ENCODE assay signal across 19 mouse cellular contexts in genomic region chr7:127611561-127611960, GRCm38 (mm10). TPM values are rescaled to one million over a fixed set of nuclear protein-coding genes. Genes with fewer than 3 reads are reported as not detected.
DNase-seq lines count a peak whose midpoint lies in the region; ATAC-seq lines count a peak whose summit lies in the region.
"Had no signal": no experiment of that assay in that cellular context is flagged by ENCODE, and none has a peak within 500 bp of the region (broad histone marks: within the 10 kb centered on the region; RNA-seq: fewer than 3 reads in every experiment).

No protein-coding gene starts in this region.

- 97% methylated on average over 26 of the region's 26 CpGs for WGBS in heart, embryonic 12.5 days
- WGBS in midbrain, embryonic 11.5 days, result 97% methylated on average over 26 of the region's 26 CpGs
- 96% methylated on average over 26 of the region's 26 CpGs for WGBS in midbrain, embryonic 13.5 days
- 96% methylated on average over 26 of the region's 26 CpGs for WGBS in embryonic facial prominence, embryonic 10.5 days

- peaks cover 67% of the 10 kb centered on the region for H3K36me3 ChIP-seq in heart, embryonic 12.5 days
- peaks cover 35% of the 10 kb centered on the region for H3K36me3 ChIP-seq in midbrain, embryonic 11.5 days (ENCODE audit: control insufficient read depth, insufficient read depth, low read length)
- H3K36me3 ChIP-seq in midbrain, embryonic 13.5 days, result peaks cover 66% of the 10 kb centered on the region
- H3K36me3 ChIP-seq in embryonic facial prominence, embryonic 10.5 days (replicated peaks), result peaks cover 72% of the 10 kb centered on the region

- H3K4me3 ChIP-seq in heart, embryonic 12.5 days, result no peak overlapping the region
- no peak overlapping the region for H3K4me3 ChIP-seq in midbrain, embryonic 11.5 days (ENCODE audit: low read depth, low read length)
- H3K4me3 ChIP-seq in midbrain, embryonic 13.5 days (replicated peaks), result no peak overlapping the region
- H3K4me3 ChIP-seq in embryonic facial prominence, embryonic 10.5 days, result 0 out of 2 replicates have a peak overlapping the region, but pooled peaks have one; percentile 1
- H3K4me3 ChIP-seq: heart, embryonic 10.5 days; heart, embryonic 15.5 days; hindbrain, embryonic 15.5 days had no signal

- peak; percentile 90 for DNase-seq in heart, adult 11 months
- peak; percentile 77 for DNase-seq in midbrain, embryonic 11.5 days (ENCODE audit: low spot score, missing footprints)
- no peak for DNase-seq in embryonic facial prominence, embryonic 10.5 days (ENCODE audit: low spot score)
- no peak for DNase-seq in frontal cortex, postnatal 10 days (ENCODE audit: low spot score in 2 of 2)
- DNase-seq: adrenal gland, postnatal 14 days; cerebellum, adult 11-12 months; cerebellum, adult 9-10 months; gastrocnemius, postnatal 25 days; heart, adult 18-20 months; heart, postnatal 14 days; kidney, adult 11 months had no signal

- H3K9ac ChIP-seq in heart, embryonic 12.5 days, result no peak overlapping the region
- no peak overlapping the region for H3K9ac ChIP-seq in midbrain, embryonic 11.5 days (ENCODE audit: low read length)
- H3K9ac ChIP-seq in midbrain, embryonic 13.5 days (replicated peaks), result no peak overlapping the region
- H3K9ac ChIP-seq: heart, embryonic 15.5 days; hindbrain, embryonic 15.5 days had no signal

- no peak overlapping the region for H3K27ac ChIP-seq in heart, embryonic 12.5 days (ENCODE audit: poor library complexity, severe bottlenecking)
- H3K27ac ChIP-seq in midbrain, embryonic 11.5 days (ENCODE audit: low read depth, low read length), result no peak overlapping the region
- no peak overlapping the region for H3K27ac ChIP-seq in midbrain, embryonic 13.5 days
- H3K27ac ChIP-seq in embryonic facial prominence, embryonic 10.5 days (replicated peaks), result no peak overlapping the region
- H3K27ac ChIP-seq: heart, embryonic 10.5 days; heart, embryonic 15.5 days; hindbrain, embryonic 15.5 days had no signal

- ATAC-seq in heart, embryonic 12.5 days (ENCODE audit: insufficient number of reproducible peaks, low FRiP score), result no peak
- ATAC-seq in midbrain, embryonic 11.5 days (ENCODE audit: low FRiP score), result no peak
- no peak for ATAC-seq in midbrain, embryonic 13.5 days
- ATAC-seq: activated CD4-positive, CD25-positive, alpha-beta regulatory T cell, adult 4 months; forebrain, embryonic 14.5 days had no signal

- peaks cover 24% of the 10 kb centered on the region for H3K9me3 ChIP-seq in heart, embryonic 12.5 days (replicated peaks)
- no peaks in the 10 kb centered on the region for H3K9me3 ChIP-seq in midbrain, embryonic 11.5 days (ENCODE audit: control insufficient read depth, low read length)
- H3K9me3 ChIP-seq in midbrain, embryonic 13.5 days, result no peaks in the 10 kb centered on the region
- H3K9me3 ChIP-seq in embryonic facial prominence, embryonic 10.5 days, result peaks cover 15% of the 10 kb centered on the region; the same call in 1 of the 2 replicates
- H3K9me3 ChIP-seq: heart, embryonic 15.5 days; hindbrain, embryonic 15.5 days had no signal

- no peaks in the 10 kb centered on the region for H3K27me3 ChIP-seq in heart, embryonic 12.5 days (replicated peaks)
- H3K27me3 ChIP-seq in midbrain, embryonic 11.5 days (ENCODE audit: control insufficient read depth, insufficient read depth, low read length), result no peaks in the 10 kb centered on the region
- no peaks in the 10 kb centered on the region for H3K27me3 ChIP-seq in midbrain, embryonic 13.5 days
- H3K27me3 ChIP-seq in embryonic facial prominence, embryonic 10.5 days (replicated peaks; ENCODE audit: low read depth, poor library complexity, severe bottlenecking), result no peaks in the 10 kb centered on the region
- H3K27me3 ChIP-seq: heart, embryonic 15.5 days; hindbrain, embryonic 15.5 days had no signal

- no peak overlapping the region for H3K4me2 ChIP-seq in heart, embryonic 12.5 days
- no peak overlapping the region for H3K4me2 ChIP-seq in midbrain, embryonic 11.5 days
- no peak overlapping the region for H3K4me2 ChIP-seq in midbrain, embryonic 13.5 days (replicated peaks)
- H3K4me2 ChIP-seq: heart, embryonic 15.5 days; hindbrain, embryonic 15.5 days had no signal

- H3K4me1 ChIP-seq in heart, embryonic 12.5 days (replicated peaks), result peaks cover 20% of the 10 kb centered on the region
- H3K4me1 ChIP-seq in midbrain, embryonic 11.5 days (ENCODE audit: control insufficient read depth, insufficient read depth, low read length), result peaks cover 8% of the 10 kb centered on the region
- H3K4me1 ChIP-seq in midbrain, embryonic 13.5 days (replicated peaks), result peaks cover 21% of the 10 kb centered on the region
- peaks cover 24% of the 10 kb centered on the region for H3K4me1 ChIP-seq in embryonic facial prominence, embryonic 10.5 days

RNA-seq across cellular contexts. Expression of gene Zfp629, which starts 4.0 kb away (rescaled TPM):
- polyA plus RNA-seq in heart, embryonic 12.5 days (2016; fragmentation: Nextera tagmentation; extraction: Ambion mirVana), result 12.7 and 13.7 TPM in 2 replicates
- polyA plus RNA-seq in midbrain, embryonic 11.5 days (2014; fragmentation: Nextera tagmentation; extraction: Ambion mirVana), result 32.1 and 34.4 TPM in 2 replicates
- 30.8 and 32.5 TPM in 2 replicates for polyA plus RNA-seq in midbrain, embryonic 13.5 days (2015; fragmentation: Nextera tagmentation; extraction: Ambion mirVana)
- 31.6 and 33.6 TPM in 2 replicates for polyA plus RNA-seq in embryonic facial prominence, embryonic 10.5 days (2016; fragmentation: Nextera tagmentation; extraction: Ambion mirVana)

RNA-seq across cellular contexts. Expression of gene Rnf40, which starts 23.0 kb away (rescaled TPM):
- polyA plus RNA-seq in heart, embryonic 12.5 days (2016; fragmentation: Nextera tagmentation; extraction: Ambion mirVana), result 38.8 and 40.0 TPM in 2 replicates
- polyA plus RNA-seq in midbrain, embryonic 11.5 days (2014; fragmentation: Nextera tagmentation; extraction: Ambion mirVana), result 36.5 and 39.2 TPM in 2 replicates
- polyA plus RNA-seq in midbrain, embryonic 13.5 days (2015; fragmentation: Nextera tagmentation; extraction: Ambion mirVana), result 53.3 and 54.4 TPM in 2 replicates
- polyA plus RNA-seq in embryonic facial prominence, embryonic 10.5 days (2016; fragmentation: Nextera tagmentation; extraction: Ambion mirVana), result 61.2 and 64.2 TPM in 2 replicates

RNA-seq across cellular contexts. Expression of gene Ccdc189, which starts 23.2 kb away (rescaled TPM):
- 8.7 and 9.8 TPM in 2 replicates for polyA plus RNA-seq in heart, embryonic 12.5 days (2016; fragmentation: Nextera tagmentation; extraction: Ambion mirVana)
- 13.4 and 15.8 TPM in 2 replicates for polyA plus RNA-seq in midbrain, embryonic 11.5 days (2014; fragmentation: Nextera tagmentation; extraction: Ambion mirVana)
- polyA plus RNA-seq in midbrain, embryonic 13.5 days (2015; fragmentation: Nextera tagmentation; extraction: Ambion mirVana), result 13.0 and 14.5 TPM in 2 replicates
- 11.8 and 15.3 TPM in 2 replicates for polyA plus RNA-seq in embryonic facial prominence, embryonic 10.5 days (2016; fragmentation: Nextera tagmentation; extraction: Ambion mirVana)

RNA-seq across cellular contexts. Expression of gene Phkg2, which starts 38.4 kb away (rescaled TPM):
- 34.1 and 35.9 TPM in 2 replicates for polyA plus RNA-seq in heart, embryonic 12.5 days (2016; fragmentation: Nextera tagmentation; extraction: Ambion mirVana)
- polyA plus RNA-seq in midbrain, embryonic 11.5 days (2014; fragmentation: Nextera tagmentation; extraction: Ambion mirVana), result 55.1 and 56.2 TPM in 2 replicates
- polyA plus RNA-seq in midbrain, embryonic 13.5 days (2015; fragmentation: Nextera tagmentation; extraction: Ambion mirVana), result 59.4 and 63.2 TPM in 2 replicates
- 40.7 and 43.4 TPM in 2 replicates for polyA plus RNA-seq in embryonic facial prominence, embryonic 10.5 days (2016; fragmentation: Nextera tagmentation; extraction: Ambion mirVana)

RNA-seq across cellular contexts. Expression of gene Tmem265, which starts 50.4 kb away (rescaled TPM):
- polyA plus RNA-seq in heart, embryonic 12.5 days (2016; fragmentation: Nextera tagmentation; extraction: Ambion mirVana), result 1.4 and 3.1 TPM in 2 replicates
- polyA plus RNA-seq in midbrain, embryonic 11.5 days (2014; fragmentation: Nextera tagmentation; extraction: Ambion mirVana), result 4.0 and 8.4 TPM in 2 replicates
- 6.3 and 8.3 TPM in 2 replicates for polyA plus RNA-seq in midbrain, embryonic 13.5 days (2015; fragmentation: Nextera tagmentation; extraction: Ambion mirVana)
- 5.1 and 7.3 TPM in 2 replicates for polyA plus RNA-seq in embryonic facial prominence, embryonic 10.5 days (2016; fragmentation: Nextera tagmentation; extraction: Ambion mirVana)
- polyA plus RNA-seq: cortical plate, adult 2 months had no signal

Comparison
In these comparisons a context has a peak if more than half of its experiments do, and no peak if none do; other contexts are left out.
1. DNase-seq: peak in heart, adult 11 months (single experiment) and midbrain, embryonic 11.5 days (single experiment); none in embryonic facial prominence, embryonic 10.5 days (single experiment) and frontal cortex, postnatal 10 days (0 of 2).